Mouse (Mus musculus) forebrain, embryonic 14.5 days (tissue): ENCODE data around the gene Hps5. TPM values are rescaled to one million over a fixed set of nuclear protein-coding genes. Genes with fewer than 3 reads are reported as not detected.
A peak's percentile ranks its signal among the peaks of the same experiment; 100 is the strongest.

Source experiments
- ATAC-seq: fragments of 200-750 bp; cut with Nextera tagmentation; 2 replicates; pipeline ENCODE4 v1.8.0; 2017; ENCODE audit warnings: mild to moderate bottlenecking, moderate library complexity
- DNase-seq: peaks from one replicate; pipeline ENCODE4 v3.0.0-alpha.2; 2015; ENCODE audit warnings: low spot score
- H3K27ac ChIP-seq: fragments of 300-500 bp; sonication (generic); 2 replicates; pipeline ENCODE4 v1.5.1; 2014; ENCODE audit warnings: low read depth, mild to moderate bottlenecking, control low read depth, low read length, moderate library complexity
- H3K27me3 ChIP-seq: fragments of 300-500 bp; sonication (generic); replicated peaks from 2 replicates; pipeline ENCODE4 v1.6.1; 2014; ENCODE audit warnings: low read length, control low read depth, mixed read lengths; ENCODE audit not compliant: control insufficient read depth, insufficient read depth
- H3K36me3 ChIP-seq: fragments of 300-500 bp; sonication (generic); 2 replicates; pipeline ENCODE4 v1.6.1; 2014; ENCODE audit warnings: low read length, control low read depth; ENCODE audit not compliant: control insufficient read depth, insufficient read depth
- H3K4me1 ChIP-seq: fragments of 300-500 bp; sonication (generic); 2 replicates; pipeline ENCODE4 v1.6.1; 2014; ENCODE audit warnings: antibody characterized with exemption, low read length, control low read depth; ENCODE audit not compliant: control insufficient read depth, insufficient read depth
- H3K4me2 ChIP-seq: fragments of 300-500 bp; sonication (generic); 2 replicates; pipeline ENCODE4 v1.6.1; 2014; ENCODE audit warnings: mild to moderate bottlenecking, control low read depth, low read length
- H3K4me3 ChIP-seq: fragments of 300-500 bp; sonication (generic); 2 replicates; pipeline ENCODE4 v1.5.1; 2014; ENCODE audit warnings: low read depth, low read length, control low read depth
- H3K9ac ChIP-seq: fragments of 300-500 bp; sonication (generic); 2 replicates; pipeline ENCODE4 v1.6.1; 2014; ENCODE audit warnings: mild to moderate bottlenecking, low read length, control low read depth, moderate library complexity
- H3K9me3 ChIP-seq: fragments of 300-500 bp; sonication (generic); replicated peaks from 2 replicates; pipeline ENCODE4 v1.6.1; 2016; ENCODE audit warnings: low read length, control low read depth, mixed read lengths; ENCODE audit not compliant: control insufficient read depth
- WGBS: fragments of 180-500 bp; shearing (Covaris S2); extraction: QIAGEN DNeasy Blood & Tissue Kit; methylation state at CpG from one replicate; pipeline ENCODE4 v1.1.7; 2014; 5-methylcytosine and 5-hydroxymethylcytosine counted together
- polyA plus RNA-seq: library from polyadenylated mRNA; unstranded; fragments of >200 nt; fragmentation: Nextera tagmentation; extraction: Ambion mirVana; gene quantifications from 2 replicates; pipeline ENCODE4 v1.2.1, GENCODE M21; 2014

The Hps5 gene
- polyA plus RNA-seq, 1 experiment from 2014 or later = 10.1 TPM

DNA sequence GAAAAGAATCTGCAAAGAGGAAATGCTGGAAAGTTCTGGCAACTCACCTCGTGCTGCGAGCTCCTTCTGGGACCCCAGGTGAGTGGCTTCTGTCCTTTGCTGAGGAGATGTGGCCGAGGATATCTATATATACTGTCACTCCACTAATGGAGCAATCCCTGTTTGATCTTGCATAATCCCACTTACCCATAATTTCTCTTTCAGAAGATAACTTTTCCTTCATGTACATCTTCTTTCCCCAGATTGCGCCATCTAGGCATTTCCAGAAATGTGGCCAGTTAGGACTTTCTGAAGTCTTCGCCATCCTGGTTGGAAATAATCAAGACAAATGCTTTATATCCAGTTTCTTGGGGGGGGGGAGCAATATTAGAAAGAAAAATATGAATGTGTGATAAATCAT lies 80.3 kb downstream of the Hps5 start, which contains the start of gene Saa3:
TSS of gene Saa3 (minus strand) at position 101 of the 400 bp plus-strand sequence.
- no peak within 1 kb of the TSS for H3K4me3 ChIP-seq
- H3K4me2 ChIP-seq = no peak within 1 kb of the TSS
- H3K9ac ChIP-seq = no peak within 1 kb of the TSS
- no peaks in the 10 kb centered on the region for H3K36me3 ChIP-seq
- no peak for ATAC-seq
- H3K27ac ChIP-seq = no peak within 1 kb of the TSS
- no peaks in the 10 kb centered on the region for H3K9me3 ChIP-seq
- no peaks in the 10 kb centered on the region for H3K27me3 ChIP-seq
- no peaks in the 10 kb centered on the region for H3K4me1 ChIP-seq
- WGBS = 92% methylated on average over 5 of the region's 5 CpGs
- no peak for DNase-seq

DNA sequence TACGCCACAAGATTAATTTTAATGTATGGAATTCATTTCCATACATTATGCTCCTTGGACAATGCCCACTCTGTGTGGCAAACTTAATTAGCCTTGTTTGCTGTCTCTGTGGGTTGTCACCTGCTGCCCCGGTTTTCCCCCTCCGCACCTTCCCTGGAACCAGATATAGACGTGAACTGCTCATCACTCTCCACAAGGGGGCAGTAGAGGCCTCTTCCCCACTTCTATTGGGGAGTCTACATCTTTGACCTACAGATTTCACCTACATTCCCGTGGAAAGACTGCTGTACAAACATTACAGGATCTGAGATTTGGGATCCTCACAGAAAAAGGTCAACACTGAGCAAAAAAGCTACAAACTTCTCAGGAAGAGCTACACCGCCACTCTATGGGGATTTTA lies 81.3 kb downstream of the Hps5 start:
- H3K4me3 ChIP-seq = no peak overlapping the region
- H3K27me3 ChIP-seq = no peaks in the 10 kb centered on the region
- no peak overlapping the region for H3K4me2 ChIP-seq
- H3K4me1 ChIP-seq = peaks cover 3% of the 10 kb centered on the region; the same call in 1 of the 2 replicates
- DNase-seq (peak; percentile 53), ATAC-seq (no peak)
- no peaks in the 10 kb centered on the region for H3K9me3 ChIP-seq
- no peak overlapping the region for H3K27ac ChIP-seq
- H3K9ac ChIP-seq = no peak overlapping the region
- WGBS = 27% methylated on average over 6 of the region's 6 CpGs
- no peaks in the 10 kb centered on the region for H3K36me3 ChIP-seq

DNA sequence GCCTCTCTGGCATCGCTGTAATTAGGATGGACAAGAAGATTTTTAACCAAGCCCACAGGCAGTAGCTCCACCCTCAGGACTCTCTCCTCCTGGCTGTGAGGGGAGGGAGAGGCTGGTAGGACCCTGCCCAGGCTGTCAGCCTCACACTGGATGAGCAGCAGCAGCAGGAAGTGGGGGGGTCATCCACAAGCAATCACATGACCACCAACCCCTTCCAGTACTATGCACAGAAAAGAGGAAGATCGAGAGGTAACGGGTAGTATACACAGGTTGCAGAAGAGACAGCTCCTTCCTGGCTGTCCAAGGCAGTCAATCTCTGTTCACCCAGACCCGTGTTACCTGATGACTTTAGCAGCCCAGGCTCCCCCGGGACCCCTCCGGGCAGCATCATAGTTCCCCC lies 83.6 kb downstream of the Hps5 start:
- DNase-seq (no peak), ATAC-seq (no peak)
- peaks cover 5% of the 10 kb centered on the region; the same call in 1 of the 2 replicates for H3K4me1 ChIP-seq
- 80% methylated on average over 6 of the region's 6 CpGs for WGBS
- H3K27ac ChIP-seq = no peak overlapping the region
- no peaks in the 10 kb centered on the region for H3K9me3 ChIP-seq
- no peaks in the 10 kb centered on the region for H3K27me3 ChIP-seq
- no peak overlapping the region for H3K4me2 ChIP-seq
- no peak overlapping the region for H3K4me3 ChIP-seq
- peaks cover 11% of the 10 kb centered on the region for H3K36me3 ChIP-seq
- H3K9ac ChIP-seq = no peak overlapping the region

Other genes starting within 250 kb of the Hps5 start
- gene Sergef, start 156.3 kb downstream of the Hps5 start, polyA plus RNA-seq = 23.4 and 26.1 TPM in 2 replicates
- 0.41 and 0.46 TPM in 2 replicates for gene Tph1, start 123.5 kb downstream of the Hps5 start, polyA plus RNA-seq
- 24.4 and 25.2 TPM in 2 replicates for gene Saal1, start 85.4 kb downstream of the Hps5 start, polyA plus RNA-seq
- 0.34 TPM in 1 of 2 replicates, not detected in the other for gene Saa3, start 80.4 kb downstream of the Hps5 start, polyA plus RNA-seq
- not detected in 2 replicates for gene Saa4, start 63.5 kb downstream of the Hps5 start, polyA plus RNA-seq
- gene Saa1, start 53.1 kb downstream of the Hps5 start, polyA plus RNA-seq = not detected in 2 replicates
- not detected in 2 replicates for gene Saa2, start 44.3 kb downstream of the Hps5 start, polyA plus RNA-seq
- 53.1 and 56.7 TPM in 2 replicates for gene Gtf2h1, start within 50 bp of the Hps5 start, polyA plus RNA-seq
- gene Ldha, start 45.4 kb upstream of the Hps5 start, polyA plus RNA-seq = 724 and 871 TPM in 2 replicates
- not detected in 2 replicates for gene Ldhc, start 65.1 kb upstream of the Hps5 start, polyA plus RNA-seq
- 519 and 545 TPM in 2 replicates for gene Tsg101, start 123.9 kb upstream of the Hps5 start, polyA plus RNA-seq
- gene Uevld, start 162.5 kb upstream of the Hps5 start, polyA plus RNA-seq = 7.4 and 8.2 TPM in 2 replicates
- gene Gm9999, start 187.5 kb upstream of the Hps5 start, polyA plus RNA-seq = not detected in 2 replicates
- 7.8 and 9.3 TPM in 2 replicates for gene Spty2d1, start 212.3 kb upstream of the Hps5 start, polyA plus RNA-seq